Mouse (Mus musculus) lung, postnatal 0 days (tissue): ENCODE measurements around the gene Insyn1. TPM values are rescaled to one million over a fixed set of nuclear protein-coding genes. Genes with fewer than 3 reads are reported as not detected.

Experiments used
- ATAC-seq: fragments of 200-750 bp; cut with Nextera tagmentation; 2 replicates; pipeline ENCODE4 v1.8.0; 2017; ENCODE audit warnings: moderate library complexity
- DNase-seq: peaks from one replicate; pipeline ENCODE4 v3.0.0-alpha.2; 2016; ENCODE audit warnings: low spot score
- H3K27ac ChIP-seq: fragments of 300-500 bp; sonication (generic); 2 replicates; pipeline ENCODE4 v1.5.1; 2014; ENCODE audit warnings: antibody characterized with exemption, mild to moderate bottlenecking, low read length, mixed read lengths
- H3K27me3 ChIP-seq: fragments of 300-500 bp; sonication (generic); replicated peaks from 2 replicates; pipeline ENCODE4 v1.6.1; 2014; ENCODE audit warnings: low read length, mixed read lengths; ENCODE audit not compliant: insufficient read depth
- H3K36me3 ChIP-seq: fragments of 300-500 bp; sonication (generic); 2 replicates; pipeline ENCODE4 v1.6.1; 2014; ENCODE audit warnings: low read length, mixed read lengths; ENCODE audit not compliant: insufficient read depth
- H3K4me1 ChIP-seq: fragments of 300-500 bp; sonication (generic); 2 replicates; pipeline ENCODE4 v1.6.1; 2014; ENCODE audit warnings: antibody characterized with exemption, low read depth, low read length, mixed read lengths; ENCODE audit not compliant: insufficient read depth
- H3K4me2 ChIP-seq: fragments of 300-500 bp; sonication (generic); replicated peaks from 2 replicates; pipeline ENCODE4 v1.6.1; 2014; ENCODE audit warnings: low read depth, mild to moderate bottlenecking, low read length, moderate library complexity, mixed read lengths
- H3K4me3 ChIP-seq: fragments of 300-500 bp; sonication (generic); 2 replicates; pipeline ENCODE4 v1.5.1; 2014; ENCODE audit warnings: low read depth, low read length
- H3K9ac ChIP-seq: fragments of 300-500 bp; sonication (generic); replicated peaks from 2 replicates; pipeline ENCODE4 v1.6.1; 2014; ENCODE audit warnings: low read depth, mild to moderate bottlenecking
- H3K9me3 ChIP-seq: fragments of 300-500 bp; sonication (generic); 2 replicates; pipeline ENCODE4 v1.6.1; 2016; ENCODE audit warnings: low read length, mixed read lengths
- CTCF ChIP-seq: IDR thresholded peaks from 2 replicates; pipeline ENCODE4 v1.5.1; 2016; ENCODE audit warnings: antibody characterized with exemption, mild to moderate bottlenecking
- EP300 ChIP-seq: IDR thresholded peaks from 2 replicates; pipeline ENCODE4 v1.6.1; 2016; ENCODE audit warnings: antibody characterized with exemption, mild to moderate bottlenecking, control low read depth
- WGBS: fragments of 180-500 bp; shearing (Covaris S2); extraction: QIAGEN DNeasy Blood & Tissue Kit; methylation state at CpG from one replicate; pipeline ENCODE4 v1.1.7; 2014; 5-methylcytosine and 5-hydroxymethylcytosine counted together
- polyA plus RNA-seq: library from polyadenylated mRNA; unstranded; fragments of >200 nt; fragmentation: Nextera tagmentation; extraction: Ambion mirVana; gene quantifications from 2 replicates; pipeline ENCODE4 v1.2.1, GENCODE M21; 2015

Insyn1 gene
- polyA plus RNA-seq, 1 experiment from 2014 or later, result 1.2 TPM

DNA sequence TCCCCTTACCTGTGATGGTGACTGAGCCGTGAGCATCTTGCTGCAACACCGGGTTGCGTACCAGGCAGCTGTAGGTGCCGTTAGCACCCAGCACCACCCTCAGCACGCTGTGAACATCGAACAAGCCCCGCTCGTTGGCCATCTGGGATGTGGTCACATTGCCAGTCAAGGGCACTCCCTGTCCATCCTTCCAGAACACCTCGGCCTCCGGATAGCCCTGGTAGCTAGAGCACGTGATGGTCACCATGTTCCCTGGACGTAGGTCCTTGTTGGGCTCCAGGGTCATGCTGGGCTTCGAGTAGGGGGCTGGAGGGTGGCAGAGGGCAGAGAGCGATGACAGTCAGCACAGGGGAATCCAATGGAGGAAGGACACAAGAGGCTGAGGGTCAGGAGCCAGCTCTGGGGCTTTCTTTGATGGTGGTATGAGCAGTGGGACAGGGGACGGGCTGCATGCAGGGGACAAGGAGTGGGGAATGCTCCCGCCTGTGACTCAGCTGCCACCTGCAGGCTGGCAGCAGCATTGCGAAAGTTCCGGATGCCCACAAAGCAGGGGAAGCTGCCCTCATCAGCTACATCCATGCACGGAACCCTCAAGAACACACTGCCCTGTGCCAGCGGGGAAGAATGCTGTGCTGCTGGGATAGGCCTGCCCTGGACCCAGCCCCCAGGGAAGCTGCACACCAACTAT lies 47.2 kb downstream of the Insyn1 start:
- DNase-seq (peak; percentile 50), ATAC-seq (no peak)
- H3K9ac ChIP-seq, result no peak overlapping the region
- no peak overlapping the region for H3K4me2 ChIP-seq
- no peaks in the 10 kb centered on the region for H3K36me3 ChIP-seq
- no peaks in the 10 kb centered on the region for H3K4me1 ChIP-seq
- no peak overlapping the region for H3K27ac ChIP-seq
- H3K4me3 ChIP-seq, result no peak overlapping the region
- WGBS, result 78% methylated on average over 20 of the region's 20 CpGs
- H3K27me3 ChIP-seq, result no peaks in the 10 kb centered on the region
- peak; percentile 73 for TF ChIP-seq CTCF
- TF ChIP-seq EP300, result no peak
- H3K9me3 ChIP-seq, result no peaks in the 10 kb centered on the region

DNA sequence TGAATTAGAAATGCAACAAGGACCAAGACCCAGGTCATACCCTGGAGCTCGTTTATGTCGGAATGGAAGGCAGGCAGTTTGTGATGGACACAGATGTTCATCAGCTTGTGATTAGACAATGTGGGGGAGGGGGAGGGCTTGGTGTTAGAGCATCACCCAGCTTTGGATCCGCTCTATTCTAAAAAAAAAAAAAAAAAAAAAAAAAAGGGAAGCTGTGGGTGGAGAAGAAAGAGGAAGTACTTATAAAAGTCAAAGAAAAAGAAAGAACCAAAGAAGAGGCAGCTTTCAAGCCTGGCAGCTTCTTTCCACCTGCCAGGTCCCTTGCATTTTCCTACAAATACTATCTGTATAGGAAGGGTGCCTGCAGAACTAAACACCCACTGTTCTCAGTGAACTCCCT lies 49.4 kb downstream of the Insyn1 start:
- WGBS, result 70% methylated on average over 3 of the region's 3 CpGs
- ATAC-seq (no peak), DNase-seq (no peak)
- H3K9me3 ChIP-seq, result no peaks in the 10 kb centered on the region
- H3K4me3 ChIP-seq, result no peak overlapping the region
- H3K27me3 ChIP-seq, result no peaks in the 10 kb centered on the region
- H3K36me3 ChIP-seq, result no peaks in the 10 kb centered on the region
- H3K4me2 ChIP-seq, result no peak overlapping the region
- no peak for TF ChIP-seq CTCF
- no peak for TF ChIP-seq EP300
- H3K4me1 ChIP-seq, result peaks cover 3% of the 10 kb centered on the region; the same call in 1 of the 2 replicates
- no peak overlapping the region for H3K9ac ChIP-seq
- no peak overlapping the region for H3K27ac ChIP-seq

DNA sequence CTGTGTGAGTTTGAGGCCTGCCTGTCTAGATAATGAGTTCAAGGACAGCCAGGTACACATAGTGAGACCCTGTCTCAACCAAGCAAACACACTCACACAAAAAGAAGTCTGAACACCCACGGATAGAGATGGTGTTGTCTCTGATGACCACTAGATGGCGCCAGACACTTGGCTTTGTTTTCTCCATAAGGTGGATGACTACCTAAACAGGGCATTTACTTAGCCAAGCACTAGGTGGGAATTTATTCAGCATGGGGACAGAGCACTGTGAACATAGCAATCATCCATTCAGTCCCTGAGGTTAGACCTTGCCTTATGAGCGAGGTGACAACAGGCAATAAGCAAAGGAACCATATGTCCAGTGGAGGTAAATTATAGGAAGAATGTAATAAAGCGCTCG lies 51.5 kb downstream of the Insyn1 start:
- WGBS, result 50% methylated on average over 5 of the region's 5 CpGs
- H3K27me3 ChIP-seq, result no peaks in the 10 kb centered on the region
- H3K4me3 ChIP-seq, result no peak overlapping the region
- no peaks in the 10 kb centered on the region for H3K9me3 ChIP-seq
- no peak overlapping the region for H3K4me2 ChIP-seq
- no peaks in the 10 kb centered on the region for H3K36me3 ChIP-seq
- DNase-seq (peak; percentile 77), ATAC-seq (0 out of 2 replicates have a peak, but pooled peaks have one; percentile 28)
- TF ChIP-seq EP300 (no peak), CTCF (peak; percentile 99)
- H3K27ac ChIP-seq, result no peak overlapping the region
- H3K9ac ChIP-seq, result no peak overlapping the region
- peaks cover 3% of the 10 kb centered on the region; the same call in 1 of the 2 replicates for H3K4me1 ChIP-seq

GRCm38 (mm10) chr9:58541895-58542338 lies 53.5 kb downstream of the Insyn1 start:
- no peak overlapping the region for H3K4me2 ChIP-seq
- peak; percentile 91 for DNase-seq
- H3K9ac ChIP-seq, result no peak overlapping the region

DNA sequence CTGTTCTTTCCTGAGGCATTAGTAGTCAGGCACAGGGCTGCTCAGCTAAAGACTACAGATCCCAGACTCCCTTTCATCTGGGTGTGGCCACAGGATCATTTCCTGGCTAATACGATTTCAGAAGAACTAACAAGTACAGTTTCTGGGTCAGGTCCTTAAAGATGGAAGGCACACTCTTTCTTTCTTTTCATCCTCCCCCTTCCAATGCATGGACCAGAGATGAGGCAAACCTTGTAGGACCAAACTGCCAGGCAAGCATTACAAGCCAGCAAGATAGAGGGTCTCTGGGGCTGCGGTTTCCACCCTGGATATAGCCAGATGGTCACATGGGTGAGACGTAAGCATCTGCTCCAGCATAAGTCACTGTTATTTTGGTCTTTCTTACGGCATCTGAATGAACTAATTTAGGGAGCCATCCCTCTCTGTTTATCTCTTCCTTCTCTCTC lies 56.5 kb downstream of the Insyn1 start:
- no peak overlapping the region for H3K4me3 ChIP-seq
- H3K36me3 ChIP-seq, result no peaks in the 10 kb centered on the region
- H3K4me2 ChIP-seq, result no peak overlapping the region
- ATAC-seq, result 0 out of 2 replicates have a peak, but pooled peaks have one; percentile 32
- WGBS, result 58% methylated on average over 4 of the region's 4 CpGs
- peak; percentile 52 for DNase-seq
- no peak overlapping the region for H3K27ac ChIP-seq
- peaks cover 3% of the 10 kb centered on the region; the same call in 1 of the 2 replicates for H3K4me1 ChIP-seq
- TF ChIP-seq EP300 (no peak), CTCF (no peak)
- no peak overlapping the region for H3K9ac ChIP-seq
- H3K27me3 ChIP-seq, result no peaks in the 10 kb centered on the region
- H3K9me3 ChIP-seq, result no peaks in the 10 kb centered on the region

More at GRCm38 (mm10) chr9:58541895-58542338, 53.5 kb downstream of the Insyn1 start:
- WGBS, result 17% methylated on average over 6 of the region's 6 CpGs
- TF ChIP-seq EP300, result peak; percentile 9; the same call in 1 of the 2 replicates
- no peak for TF ChIP-seq CTCF
- Histone ChIP-seq H3K4me3 (no peak overlapping the region), H3K27me3 (no peaks in the 10 kb centered on the region), H3K4me1 (peaks cover 3% of the 10 kb centered on the region; the same call in 1 of the 2 replicates), H3K36me3 (no peaks in the 10 kb centered on the region), H3K9me3 (no peaks in the 10 kb centered on the region), H3K27ac (peak overlapping the region; percentile 33; the same call in 1 of the 2 replicates)
- ATAC-seq, result peak; percentile 89

GRCm38 (mm10) chr9:58545428-58545827 lies 57.0 kb downstream of the Insyn1 start:
- no peaks in the 10 kb centered on the region for H3K36me3 ChIP-seq
- H3K9ac ChIP-seq, result no peak overlapping the region
- H3K9me3 ChIP-seq, result no peaks in the 10 kb centered on the region
- peaks cover 3% of the 10 kb centered on the region; the same call in 1 of the 2 replicates for H3K4me1 ChIP-seq
- H3K4me3 ChIP-seq, result no peak overlapping the region
- TF ChIP-seq CTCF, result no peak
- no peaks in the 10 kb centered on the region for H3K27me3 ChIP-seq
- H3K27ac ChIP-seq, result no peak overlapping the region
- no peak overlapping the region for H3K4me2 ChIP-seq
- WGBS, result 77% methylated on average over 6 of the region's 6 CpGs
- DNase-seq (no peak), ATAC-seq (no peak)
